In the genomic region with DNA sequence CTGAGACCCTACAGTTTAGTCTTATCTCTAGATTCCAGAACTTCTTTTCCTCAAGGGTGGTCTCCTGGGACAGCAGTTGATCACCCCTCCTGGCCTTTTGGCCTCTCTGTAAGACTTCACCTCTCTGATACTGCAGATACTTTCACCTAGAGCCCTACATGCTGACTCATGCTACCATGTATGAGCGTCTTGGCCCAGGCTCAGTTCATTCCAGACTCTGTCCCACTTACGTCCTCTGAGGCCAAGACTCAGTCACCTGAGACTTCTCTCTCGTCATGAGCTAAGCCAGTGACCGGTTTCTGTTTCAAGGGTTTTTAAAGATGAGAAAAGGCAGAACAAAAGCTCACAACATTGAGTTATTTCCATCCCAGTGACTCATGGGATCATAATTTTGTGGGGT, we compare ENCODE assay signal across 2 mouse cellular contexts. TPM values are rescaled to one million over a fixed set of nuclear protein-coding genes. Genes with fewer than 3 reads are reported as not detected.
"Had no signal": no experiment of that assay in that cellular context is flagged by ENCODE, and none has a peak within 500 bp of the region (broad histone marks: within the 10 kb centered on the region; RNA-seq: fewer than 3 reads in every experiment).

No protein-coding gene starts in this region.

RNA-seq across cellular contexts. Expression of a gene that starts 48.9 kb away (rescaled TPM):
- total RNA-seq: midbrain, postnatal 0 days; monocyte, adult 5-6 weeks had no signal
